Mouse (Mus musculus) right cerebral cortex, postnatal 10 days (tissue): ENCODE data around the gene Atp5d.
"Not testable (repeated sequence)": the region's sequence is repeated elsewhere in the genome, so short reads cannot be mapped to it uniquely, and the experiment has no call there.

Source experiments
- DNase-seq, 2 experiments: peaks; one replicate each; pipeline ENCODE4 v3.0.0; 2021; ENCODE audit warnings: low spot score in 2 of 2

Atp5d gene

GRCm38 (mm10) chr10:80165392-80166128, 27.1 kb downstream of the Atp5d start, which contains the start of gene Cirbp:
Gene Cirbp (plus strand): TSS chr10:80165985.
- peak; percentile 74 to 85 for DNase-seq

GRCm38 (mm10) chr10:80166136-80166535, 27.7 kb downstream of the Atp5d start:
- DNase-seq: not testable (repeated sequence)

- peak; percentile 98 to 99 for DNase-seq
Measured at GRCm38 (mm10) chr10:80167460-80168037, 29.1 kb downstream of the Atp5d start.

GRCm38 (mm10) chr10:80168038-80168661, 29.7 kb downstream of the Atp5d start:
- peak; percentile 94 to 95 for DNase-seq

- no peak for DNase-seq
Measured at GRCm38 (mm10) chr10:80169070-80169469, 30.6 kb downstream of the Atp5d start.

- peak in 1 of 2 experiments; percentile 51 for DNase-seq
Measured at GRCm38 (mm10) chr10:80169651-80170050, 31.2 kb downstream of the Atp5d start.

- DNase-seq: no peak
Measured at GRCm38 (mm10) chr10:80170052-80170451, 31.6 kb downstream of the Atp5d start.

- peak in 1 of 2 experiments; percentile 63 for DNase-seq
Measured at GRCm38 (mm10) chr10:80170601-80171021, 32.2 kb downstream of the Atp5d start.

GRCm38 (mm10) chr10:80171252-80171651, 32.8 kb downstream of the Atp5d start:
- peak in 1 of 2 experiments; percentile 24 for DNase-seq

- peak; percentile 47 to 56 for DNase-seq
Measured at GRCm38 (mm10) chr10:80171760-80172526, 33.5 kb downstream of the Atp5d start.

GRCm38 (mm10) chr10:80172527-80173292, 34.3 kb downstream of the Atp5d start, which contains the start of gene 1600002K03Rik:
Gene 1600002K03Rik (plus strand): TSS chr10:80172944.
- peak; percentile 92 to 95 for DNase-seq

- peak in 1 of 2 experiments; percentile 44 for DNase-seq
Measured at GRCm38 (mm10) chr10:80173358-80173757, 34.9 kb downstream of the Atp5d start.

- peak in 1 of 2 experiments; percentile 33 for DNase-seq
Measured at GRCm38 (mm10) chr10:80173955-80174640, 35.7 kb downstream of the Atp5d start.

- peak in 1 of 2 experiments; percentile 37 for DNase-seq
Measured at GRCm38 (mm10) chr10:80174705-80175104, 36.3 kb downstream of the Atp5d start.

GRCm38 (mm10) chr10:80175536-80176269, 37.3 kb downstream of the Atp5d start:
- peak; percentile 53 to 61 for DNase-seq

- peak in 1 of 2 experiments; percentile 33 for DNase-seq
Measured at GRCm38 (mm10) chr10:80176270-80176834, 37.9 kb downstream of the Atp5d start.

- no peak for DNase-seq
Measured at GRCm38 (mm10) chr10:80177441-80178279, 39.2 kb downstream of the Atp5d start.
